In the genomic region with DNA sequence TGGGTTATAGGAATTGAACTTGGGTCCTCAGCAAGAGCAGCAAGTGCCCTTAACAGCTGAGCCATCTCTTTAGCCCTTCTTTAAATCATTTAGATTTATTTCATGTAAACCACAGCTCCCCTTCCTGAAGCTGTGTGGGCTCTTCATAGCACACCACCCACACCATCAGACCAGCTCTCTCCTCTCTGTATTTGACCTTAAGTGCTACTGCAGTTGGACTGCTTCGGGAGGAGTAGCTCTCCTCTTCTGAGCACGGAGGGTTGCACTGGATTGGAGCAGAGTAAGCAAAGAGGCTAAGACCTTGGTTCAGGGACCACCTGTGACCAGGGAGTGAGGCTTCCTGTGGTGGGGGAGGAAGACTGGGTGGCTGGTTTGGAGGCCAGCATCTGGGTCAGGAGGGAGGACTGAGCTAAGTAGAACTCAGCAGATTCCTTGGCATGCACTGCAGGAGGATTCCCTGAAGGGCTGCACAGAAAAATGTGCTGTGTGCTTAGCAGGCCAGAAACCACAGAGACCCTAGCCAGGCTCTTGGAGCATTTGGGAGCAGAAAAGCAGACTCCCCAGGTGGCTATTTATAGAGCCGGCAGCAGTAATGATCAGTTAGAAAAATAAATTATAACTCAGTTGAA, we compare ENCODE assay signal across 9 mouse cellular contexts.
DNase-seq lines count a peak whose midpoint lies in the region; ATAC-seq and TF ChIP-seq lines count a peak whose summit lies in the region.
"Had no signal": no experiment of that assay in that cellular context is flagged by ENCODE, and none has a peak within 500 bp of the region (broad histone marks: within the 10 kb centered on the region; RNA-seq: fewer than 3 reads in every experiment).

No protein-coding gene starts in this region.

- ATAC-seq in stomach, embryonic 14.5 days (ENCODE audit: insufficient number of reproducible peaks, insufficient read depth, low FRiP score, low read depth), result 0 out of 2 replicates have a peak, but pooled peaks have one; percentile 28
- no peak for ATAC-seq in stomach, postnatal 0 days (ENCODE audit: low FRiP score, low TSS enrichment)
- ATAC-seq in kidney, postnatal 0 days (replicated peaks; ENCODE audit: low FRiP score, low read depth), result no peak
- no peak for ATAC-seq in liver, embryonic 11.5 days (replicated peaks; ENCODE audit: low FRiP score)

- H3K9ac ChIP-seq in stomach, embryonic 14.5 days (replicated peaks; ENCODE audit: low read depth, low read length), result no peak overlapping the region
- no peak overlapping the region for H3K9ac ChIP-seq in stomach, postnatal 0 days (ENCODE audit: low read length)
- no peak overlapping the region for H3K9ac ChIP-seq in kidney, postnatal 0 days (ENCODE audit: low read depth, low read length)
- H3K9ac ChIP-seq in liver, embryonic 11.5 days (ENCODE audit: low read depth, low read length), result no peak overlapping the region

- 66% methylated on average over 3 of the region's 3 CpGs for WGBS in heart, embryonic 10.5 days
- 39% methylated on average over 3 of the region's 3 CpGs for WGBS in stomach, embryonic 14.5 days
- WGBS in stomach, postnatal 0 days, result 47% methylated on average over 3 of the region's 3 CpGs
- 31% methylated on average over 3 of the region's 3 CpGs for WGBS in kidney, postnatal 0 days
- WGBS in liver, embryonic 11.5 days, result 72% methylated on average over 3 of the region's 3 CpGs

- H3K4me3 ChIP-seq in heart, embryonic 10.5 days, result no peak overlapping the region
- H3K4me3 ChIP-seq in stomach, embryonic 14.5 days (ENCODE audit: low read depth, low read length), result no peak overlapping the region
- H3K4me3 ChIP-seq in stomach, postnatal 0 days (ENCODE audit: low read depth, low read length), result no peak overlapping the region
- H3K4me3 ChIP-seq in kidney, postnatal 0 days (replicated peaks; ENCODE audit: low read depth, low read length), result no peak overlapping the region
- H3K4me3 ChIP-seq in liver, embryonic 11.5 days (ENCODE audit: low read depth, low read length), result no peak overlapping the region

- H3K4me1 ChIP-seq in heart, embryonic 10.5 days, result peaks cover 7% of the 10 kb centered on the region
- no peaks in the 10 kb centered on the region for H3K4me1 ChIP-seq in stomach, embryonic 14.5 days (ENCODE audit: control insufficient read depth, insufficient read depth, low read length)
- 0 out of 2 replicates have a peak, but pooled peaks cover 2% of the 10 kb centered on the region for H3K4me1 ChIP-seq in stomach, postnatal 0 days (replicated peaks; ENCODE audit: control insufficient read depth, insufficient read depth)
- no peaks in the 10 kb centered on the region for H3K4me1 ChIP-seq in kidney, postnatal 0 days (replicated peaks; ENCODE audit: insufficient read depth, low read length)
- H3K4me1 ChIP-seq in liver, embryonic 11.5 days (replicated peaks; ENCODE audit: control insufficient read depth, insufficient read depth, low read length), result no peaks in the 10 kb centered on the region; the same call in 1 of the 2 replicates

- DNase-seq in heart, adult 11 months, result peak; percentile 96
- no peak for DNase-seq in heart, embryonic 10.5 days (ENCODE audit: low spot score)
- no peak for DNase-seq in stomach, postnatal 0 days (ENCODE audit: low spot score)
- peak; percentile 62 for DNase-seq in kidney, postnatal 0 days (ENCODE audit: low spot score)
- DNase-seq in thymus, postnatal 4 days, result peak; percentile 26
- no peak for DNase-seq in liver, embryonic 11.5 days (ENCODE audit: low spot score)
- no peak for DNase-seq in cerebellum, adult 18-20 months
- DNase-seq: midbrain, embryonic 14.5 days had no signal

- no peak overlapping the region for H3K27ac ChIP-seq in heart, embryonic 10.5 days
- H3K27ac ChIP-seq in stomach, embryonic 14.5 days (ENCODE audit: low read length), result no peak overlapping the region
- H3K27ac ChIP-seq in stomach, postnatal 0 days (replicated peaks), result no peak overlapping the region
- H3K27ac ChIP-seq in kidney, postnatal 0 days, result no peak overlapping the region
- H3K27ac ChIP-seq in liver, embryonic 11.5 days (ENCODE audit: low read depth, low read length), result no peak overlapping the region

- TF ChIP-seq CTCF in stomach, postnatal 0 days (IDR thresholded peaks at IDR 0.05; ENCODE audit: low read depth), result no peak
- no peak for TF ChIP-seq CTCF in kidney, postnatal 0 days (IDR thresholded peaks at IDR 0.05; ENCODE audit: low read depth)

- H3K27me3 ChIP-seq in heart, embryonic 10.5 days (ENCODE audit: insufficient read depth, poor library complexity, severe bottlenecking), result 0 out of 2 replicates have a peak, but pooled peaks cover 5% of the 10 kb centered on the region
- no peaks in the 10 kb centered on the region for H3K27me3 ChIP-seq in stomach, embryonic 14.5 days (ENCODE audit: control insufficient read depth, insufficient read depth, low read length)
- no peaks in the 10 kb centered on the region for H3K27me3 ChIP-seq in stomach, postnatal 0 days (ENCODE audit: control insufficient read depth, insufficient read depth, low read length)
- H3K27me3 ChIP-seq in kidney, postnatal 0 days (ENCODE audit: insufficient read depth, low read length), result no peaks in the 10 kb centered on the region
- no peaks in the 10 kb centered on the region for H3K27me3 ChIP-seq in liver, embryonic 11.5 days (replicated peaks; ENCODE audit: control insufficient read depth, insufficient read depth, low read length)

- H3K36me3 ChIP-seq in heart, embryonic 10.5 days, result no peaks in the 10 kb centered on the region
- no peaks in the 10 kb centered on the region for H3K36me3 ChIP-seq in stomach, embryonic 14.5 days (ENCODE audit: control insufficient read depth, insufficient read depth, low read length)
- H3K36me3 ChIP-seq in stomach, postnatal 0 days (ENCODE audit: control insufficient read depth, insufficient read depth, low read length), result no peaks in the 10 kb centered on the region
- no peaks in the 10 kb centered on the region for H3K36me3 ChIP-seq in kidney, postnatal 0 days (ENCODE audit: insufficient read depth, low read length)
- H3K36me3 ChIP-seq in liver, embryonic 11.5 days (ENCODE audit: control insufficient read depth, insufficient read depth, low read length), result no peaks in the 10 kb centered on the region

- H3K9me3 ChIP-seq in heart, embryonic 10.5 days, result no peaks in the 10 kb centered on the region
- no peaks in the 10 kb centered on the region for H3K9me3 ChIP-seq in stomach, embryonic 14.5 days (ENCODE audit: control insufficient read depth, low read depth, low read length)
- no peaks in the 10 kb centered on the region for H3K9me3 ChIP-seq in stomach, postnatal 0 days (ENCODE audit: control insufficient read depth, low read length)
- no peaks in the 10 kb centered on the region for H3K9me3 ChIP-seq in kidney, postnatal 0 days (replicated peaks; ENCODE audit: low read length)
- H3K9me3 ChIP-seq in liver, embryonic 11.5 days (ENCODE audit: control insufficient read depth, low read length), result no peaks in the 10 kb centered on the region

- H3K4me2 ChIP-seq in stomach, embryonic 14.5 days (replicated peaks; ENCODE audit: low read depth, low read length), result no peak overlapping the region
- H3K4me2 ChIP-seq in stomach, postnatal 0 days (replicated peaks; ENCODE audit: low read depth), result no peak overlapping the region
- H3K4me2 ChIP-seq in kidney, postnatal 0 days (ENCODE audit: low read length), result no peak overlapping the region
- no peak overlapping the region for H3K4me2 ChIP-seq in liver, embryonic 11.5 days

- no peak for TF ChIP-seq EP300 in stomach, postnatal 0 days (optimal IDR thresholded peaks at IDR 0.05)

Comparison
In these comparisons a context has a peak if more than half of its experiments do, and no peak if none do; other contexts are left out.
1. DNase-seq: peak in heart, adult 11 months (single experiment), kidney, postnatal 0 days (single experiment) and thymus, postnatal 4 days (single experiment); none in heart, embryonic 10.5 days (single experiment), stomach, postnatal 0 days (single experiment), liver, embryonic 11.5 days (single experiment) and cerebellum, adult 18-20 months (0 of 2).